Mouse (Mus musculus): ENCODE measurements around the gene Adamts5.

DNA sequence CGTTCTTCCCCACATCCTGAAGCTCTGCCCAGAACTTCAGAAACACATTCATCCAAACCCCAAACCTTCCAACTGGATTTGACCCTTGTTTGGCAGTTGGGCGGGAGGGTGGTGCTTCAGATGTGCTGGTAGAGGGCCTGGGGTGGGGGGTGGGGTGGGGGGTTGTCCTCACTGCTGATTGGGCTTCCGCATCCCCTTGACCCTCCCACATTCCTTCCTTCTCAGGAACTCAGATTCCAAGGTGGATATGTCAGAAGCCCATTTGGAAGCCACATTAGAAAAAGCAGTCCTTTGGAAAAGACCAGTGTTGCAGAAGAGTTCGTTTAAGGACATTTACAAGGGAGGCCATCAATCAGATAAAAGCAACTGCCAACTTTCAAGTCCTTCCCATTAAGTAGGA lies 3.2 kb downstream of the Adamts5 start:
- TF ChIP-seq POLR2A (IDR thresholded peaks at IDR 0.05; ENCODE audit: low read depth, low read length): no peak
- TF ChIP-seq CTCF (IDR thresholded peaks at IDR 0.05; ENCODE audit: extremely low read depth, insufficient read length, insufficient replicate concordance, low read depth, low read length): no peak

Measured in small intestine, adult 2 months (tissue).